Mouse (Mus musculus) left cerebral cortex, adult 2 months (tissue): Measurements from ENCODE around the gene Atp9a. TPM values are rescaled to one million over a fixed set of nuclear protein-coding genes. Genes with fewer than 3 reads are reported as not detected.
A peak's percentile ranks its signal among the peaks of the same experiment; 100 is the strongest.

ENCODE experiments used
- DNase-seq, 2 experiments: peaks; one replicate each; pipeline ENCODE4 v3.0.0; 2021 to 2022; ENCODE audit warnings: low spot score in 2 of 2, mixed read lengths in 1 of 2; ENCODE audit errors: extremely low spot score in 1 of 2
- H3K27ac ChIP-seq: fragments of 200-600 bp; 2 replicates; pipeline ENCODE4 v1.8.1; 2022
- H3K4me3 ChIP-seq: fragments of 200-600 bp; 2 replicates; pipeline ENCODE4 v1.8.1; 2022
- CTCF ChIP-seq: fragments of 200-600 bp; IDR thresholded peaks from 2 replicates; pipeline ENCODE4 v1.8.1; 2022; ENCODE audit warnings: antibody characterized with exemption, mild to moderate bottlenecking, moderate library complexity
- intact Hi-C: fragments of 180-260 bp; cut with DNase I; formaldehyde crosslinking; loops from one replicate; pipeline ENCODE4 v1.15.1; 2025
- total RNA-seq, 2 experiments: library from RNA; stranded (reverse); gene quantifications; 2 replicates each; pipeline ENCODE4 v1.2.3; 2021

The Atp9a gene
- total RNA-seq, 2 experiments from 2014 or later: 406 to 408 TPM

DNA sequence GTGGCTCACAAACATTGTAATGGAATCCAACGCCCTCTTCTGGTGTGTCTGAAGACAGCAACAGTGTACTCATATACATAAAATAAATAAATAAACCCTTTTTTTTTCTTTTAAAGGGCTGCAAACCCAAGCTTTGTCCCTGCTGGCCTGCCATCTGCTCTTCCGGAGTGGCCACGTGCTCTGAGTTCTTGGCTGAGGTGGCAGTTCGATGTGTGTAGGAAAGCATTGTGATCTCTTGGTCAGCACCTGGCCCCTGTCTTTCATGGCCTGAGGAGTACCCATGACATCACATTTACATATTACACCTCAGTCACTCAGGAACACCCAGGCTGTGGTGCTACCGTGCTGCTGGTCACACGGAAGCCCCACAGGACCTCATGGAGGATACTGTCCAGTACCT is 109.7 kb downstream of the Atp9a start:
- intact Hi-C loops: no loop called here

GRCm38 (mm10) chr2:168628787-168629186 is 113.4 kb downstream of the Atp9a start:
- H3K27ac ChIP-seq: no peak overlapping the region
- intact Hi-C loops: loop anchor here (1.0 kb wide), 2 partner anchors 159 to 378 kb away; no protein-coding TSS in a partner anchor
- DNase-seq: peak; percentile 70 to 82
- H3K4me3 ChIP-seq: no peak overlapping the region
- TF ChIP-seq CTCF: peak; percentile 96

More for the DNA sequence above, 109.7 kb downstream of the Atp9a start:
- DNase-seq: no peak
- no peak overlapping the region for H3K27ac ChIP-seq
- no peak overlapping the region for H3K4me3 ChIP-seq
- TF ChIP-seq CTCF: no peak; the same call in 1 of the 2 replicates

DNA sequence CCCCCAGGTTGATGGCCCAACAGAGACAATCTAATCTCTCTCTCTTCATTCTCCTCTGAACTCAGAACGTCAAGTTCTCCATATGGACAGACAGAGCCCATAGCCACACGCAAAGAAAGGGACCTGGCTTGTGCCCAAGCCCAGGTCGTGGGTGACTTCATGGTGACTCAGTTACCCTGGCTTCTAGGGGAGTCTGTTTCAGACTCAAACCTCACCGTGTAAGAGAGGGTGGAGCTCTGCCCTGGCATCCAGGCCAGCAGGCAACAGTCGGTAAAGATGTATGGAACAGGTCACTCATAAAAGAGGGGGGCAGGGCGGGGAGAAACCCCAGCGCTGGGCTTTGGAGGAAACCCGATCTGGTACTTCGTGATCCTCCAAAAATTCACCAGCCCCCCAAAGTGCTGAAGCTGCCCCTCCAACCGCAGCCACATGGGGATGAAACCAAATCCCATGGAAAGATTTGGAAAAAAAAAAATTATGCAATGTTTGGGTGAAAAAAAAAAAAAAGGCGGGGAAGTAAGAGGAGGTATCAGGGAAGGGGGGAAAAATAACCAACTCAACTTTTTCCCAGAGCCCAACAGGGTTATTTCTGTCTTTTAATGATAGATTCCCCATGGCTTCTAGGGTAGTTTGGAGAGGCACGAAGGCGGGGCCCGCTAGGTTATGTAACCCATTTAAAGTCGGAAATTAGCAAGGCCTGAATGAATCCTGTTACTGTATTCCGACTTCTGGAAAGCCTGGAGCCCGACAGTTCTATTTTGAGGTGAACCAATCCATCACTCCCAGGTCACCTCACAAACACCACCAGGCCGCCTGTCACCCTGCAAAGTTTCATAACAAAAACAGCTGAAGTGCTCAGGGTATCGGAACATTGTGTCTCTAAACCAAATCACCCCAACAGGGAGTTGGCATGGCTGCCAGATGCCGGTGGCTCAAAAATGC is 114.1 kb downstream of the Atp9a start:
- H3K27ac ChIP-seq: no peak overlapping the region
- no peak for TF ChIP-seq CTCF
- intact Hi-C loops: loop anchor here (1.0 kb wide), 2 partner anchors 159 to 378 kb away; no protein-coding TSS in a partner anchor
- H3K4me3 ChIP-seq: no peak overlapping the region
- no peak for DNase-seq

- TF ChIP-seq CTCF: no peak
- DNase-seq: no peak
- Histone ChIP-seq H3K4me3 (no peak overlapping the region), H3K27ac (no peak overlapping the region)
- intact Hi-C loops: no loop called here
These were observed 115.8 kb downstream of the Atp9a start for GRCm38 (mm10) chr2:168626385-168626784.

GRCm38 (mm10) chr2:168625091-168625490 is 117.1 kb downstream of the Atp9a start:
- Histone ChIP-seq H3K27ac (no peak overlapping the region), H3K4me3 (no peak overlapping the region)
- no peak for TF ChIP-seq CTCF
- intact Hi-C loops: no loop called here
- DNase-seq: no peak

DNA sequence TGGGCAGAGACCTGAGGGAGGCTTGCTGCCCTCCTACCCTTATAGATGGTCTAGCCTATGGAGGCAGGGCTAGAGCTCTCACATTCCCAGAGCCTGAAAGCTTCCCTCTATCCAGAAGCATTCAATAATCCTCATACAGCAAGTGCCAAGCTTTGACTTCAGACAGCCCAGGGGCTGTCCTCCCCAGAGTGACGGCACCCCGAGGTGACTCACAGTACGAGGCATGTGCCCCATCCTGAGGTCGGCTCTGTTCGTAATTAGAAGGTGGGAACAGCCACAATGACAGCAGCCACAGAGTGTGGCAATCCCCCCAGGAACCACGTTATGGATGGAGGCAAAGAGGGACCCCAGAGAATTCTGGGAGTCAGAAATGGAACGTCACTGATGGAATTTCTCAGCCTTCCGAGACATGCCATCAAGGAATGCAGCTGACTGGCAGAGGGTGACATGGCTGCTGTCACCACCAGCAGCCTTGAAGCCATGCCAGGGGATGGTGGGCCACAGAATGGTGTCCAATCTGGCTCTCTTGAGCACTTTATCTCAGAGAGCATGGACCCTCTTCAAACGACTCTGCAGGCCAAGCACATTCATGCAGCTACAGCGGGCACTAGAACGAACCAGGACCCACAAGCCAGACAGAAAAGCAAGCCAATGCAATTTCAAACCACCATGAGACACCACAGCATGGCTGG is 121.0 kb downstream of the Atp9a start:
- intact Hi-C loops: no loop called here
- no peak for TF ChIP-seq CTCF
- DNase-seq: no peak
- no peak overlapping the region for H3K4me3 ChIP-seq
- H3K27ac ChIP-seq: no peak overlapping the region

DNA sequence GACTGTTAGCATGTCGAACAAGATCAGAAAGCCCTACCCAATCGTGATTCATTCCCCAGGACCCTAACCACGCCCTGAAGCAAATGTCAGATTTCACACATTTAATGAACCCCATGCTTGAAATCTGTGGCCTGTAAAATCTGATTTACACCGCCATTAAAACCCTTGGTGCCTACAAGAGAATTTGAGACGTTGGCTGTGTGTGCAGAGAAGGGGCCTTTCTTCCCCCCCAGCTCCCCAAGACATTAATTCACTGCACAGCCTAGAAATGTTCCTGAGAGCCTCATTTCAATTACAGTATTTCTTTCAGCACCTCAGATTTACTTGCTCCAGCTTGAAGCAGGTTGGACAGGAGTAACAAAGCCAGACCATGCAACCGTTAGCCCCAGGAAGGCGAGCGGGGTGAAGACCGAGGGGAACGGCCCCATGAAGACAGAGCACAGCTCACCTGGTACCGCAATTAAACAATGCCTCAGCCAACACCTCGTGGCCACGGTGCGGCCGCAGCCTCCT is 123.9 kb downstream of the Atp9a start:
- intact Hi-C loops: no loop called here
- Histone ChIP-seq H3K4me3 (no peak overlapping the region), H3K27ac (no peak overlapping the region)
- no peak for DNase-seq
- TF ChIP-seq CTCF: no peak

DNA sequence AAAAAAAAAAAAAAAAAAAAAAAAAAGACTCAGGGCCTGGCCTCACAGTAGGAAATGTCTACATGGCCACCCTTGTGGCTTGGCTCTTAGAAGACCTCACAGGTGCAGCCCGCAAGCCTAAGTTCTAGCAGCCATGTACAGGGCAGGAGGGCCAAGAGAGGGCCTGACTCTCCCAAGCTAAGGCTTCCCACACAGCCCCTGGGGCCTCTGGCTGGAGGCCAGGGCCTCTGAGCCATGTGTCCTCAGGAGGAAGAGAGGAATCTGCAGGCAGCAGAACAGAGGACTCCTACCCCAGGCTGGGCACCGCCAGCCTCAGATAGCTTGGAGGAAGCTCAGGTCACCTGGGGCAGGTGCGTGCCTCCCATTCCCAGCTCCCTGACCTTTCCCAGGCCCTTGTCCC is 127.0 kb downstream of the Atp9a start:
- no peak overlapping the region for H3K27ac ChIP-seq
- TF ChIP-seq CTCF: no peak
- intact Hi-C loops: no loop called here
- no peak for DNase-seq
- no peak overlapping the region for H3K4me3 ChIP-seq

- Histone ChIP-seq H3K4me3 (no peak overlapping the region), H3K27ac (no peak overlapping the region)
- DNase-seq: no peak
- no peak for TF ChIP-seq CTCF
- intact Hi-C loops: no loop called here
These were observed 127.9 kb downstream of the Atp9a start for GRCm38 (mm10) chr2:168614170-168614872.

GRCm38 (mm10) chr2:168613092-168613880 is 128.9 kb downstream of the Atp9a start:
- Histone ChIP-seq H3K27ac (no peak overlapping the region), H3K4me3 (no peak overlapping the region)
- intact Hi-C loops: no loop called here
- DNase-seq: no peak
- no peak for TF ChIP-seq CTCF

DNA sequence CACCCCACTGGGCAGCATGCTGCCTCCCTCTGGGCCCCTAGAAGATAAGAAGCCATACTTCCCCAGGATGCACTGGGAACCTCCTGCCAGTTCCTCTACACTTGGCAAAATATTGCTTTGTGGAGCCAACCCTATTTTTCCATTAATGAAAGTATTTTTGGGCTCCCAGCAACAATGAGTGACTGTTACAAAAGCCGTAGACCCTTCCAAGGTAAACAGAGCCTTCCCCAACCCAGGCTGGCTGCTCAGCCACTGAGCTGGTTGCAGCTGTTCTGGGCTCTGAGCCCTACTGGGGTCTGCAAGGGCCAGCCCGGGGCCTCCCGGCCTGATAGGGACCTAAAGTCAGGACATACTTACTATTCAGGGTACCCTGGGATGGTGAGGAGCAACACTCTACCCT is 131.3 kb downstream of the Atp9a start:
- no peak for TF ChIP-seq CTCF
- Histone ChIP-seq H3K4me3 (no peak overlapping the region), H3K27ac (no peak overlapping the region)
- no peak for DNase-seq
- intact Hi-C loops: no loop called here
